Mouse (Mus musculus) erythroblast, adult 5-6 weeks (primary cell): ENCODE measurements around the gene Alox12b. TPM values are rescaled to one million over a fixed set of nuclear protein-coding genes. Genes with fewer than 3 reads are reported as not detected.

ENCODE experiments used
- total RNA-seq, 2 experiments: library from RNA; stranded (forward) in 1 of 2; stranded (reverse) in 1 of 2; fragments of 150-400 nt in 1 of 2; fragments of 200-764, 138-1000 nt in 1 of 2; gene quantifications; 2 replicates each; pipeline versions ENCODE4 v1.2.3 to v1.2.4; 2015 to 2017; ENCODE audit warnings: low replicate concordance in 2 of 2

Gene Alox12b
- total RNA-seq, 2 experiments from 2014 or later = not detected

Other genes starting within 250 kb of the Alox12b start
- not detected in 2 replicates for gene Odf4, start 229.9 kb upstream of the Alox12b start, total RNA-seq (2015; ENCODE audit: low replicate concordance)
- not detected in 2 replicates for gene Odf4, start 229.9 kb upstream of the Alox12b start, total RNA-seq (2017; ENCODE audit: low replicate concordance)
- not detected in 2 replicates for gene Arhgef15, start 199.5 kb upstream of the Alox12b start, total RNA-seq (2015; ENCODE audit: low replicate concordance)
- not detected in 2 replicates for gene Arhgef15, start 199.5 kb upstream of the Alox12b start, total RNA-seq (2017; ENCODE audit: low replicate concordance)
- 0.84 and 8.3 TPM in 2 replicates for gene Slc25a35, start 188.9 kb upstream of the Alox12b start, total RNA-seq (2015; ENCODE audit: low replicate concordance)
- 0.94 TPM in 1 of 2 replicates, not detected in the other for gene Slc25a35, start 188.9 kb upstream of the Alox12b start, total RNA-seq (2017; ENCODE audit: low replicate concordance)
- gene Rangrf, start 181.8 kb upstream of the Alox12b start, total RNA-seq (2015; ENCODE audit: low replicate concordance) = 11.5 and 18.8 TPM in 2 replicates
- 5.0 and 16.0 TPM in 2 replicates for gene Rangrf, start 181.8 kb upstream of the Alox12b start, total RNA-seq (2017; ENCODE audit: low replicate concordance)
- 19.6 and 51.7 TPM in 2 replicates for gene Pfas, start 148.5 kb upstream of the Alox12b start, total RNA-seq (2015; ENCODE audit: low replicate concordance)
- 18.3 and 36.7 TPM in 2 replicates for gene Pfas, start 148.5 kb upstream of the Alox12b start, total RNA-seq (2017; ENCODE audit: low replicate concordance)
- gene Ctc1, start 141.1 kb upstream of the Alox12b start, total RNA-seq (2015; ENCODE audit: low replicate concordance) = 14.4 and 26.5 TPM in 2 replicates
- 6.4 and 8.9 TPM in 2 replicates for gene Ctc1, start 141.1 kb upstream of the Alox12b start, total RNA-seq (2017; ENCODE audit: low replicate concordance)
- gene Aurkb, start 111.3 kb upstream of the Alox12b start, total RNA-seq (2015; ENCODE audit: low replicate concordance) = 32.9 and 35.3 TPM in 2 replicates
- gene Aurkb, start 111.3 kb upstream of the Alox12b start, total RNA-seq (2017; ENCODE audit: low replicate concordance) = 74.0 and 102 TPM in 2 replicates
- 2.5 and 3.1 TPM in 2 replicates for gene Borcs6, start 97.3 kb upstream of the Alox12b start, total RNA-seq (2015; ENCODE audit: low replicate concordance)
- 1.0 and 4.7 TPM in 2 replicates for gene Borcs6, start 97.3 kb upstream of the Alox12b start, total RNA-seq (2017; ENCODE audit: low replicate concordance)
- gene Tmem107, start 86.2 kb upstream of the Alox12b start, total RNA-seq (2015; ENCODE audit: low replicate concordance) = 2.3 and 6.1 TPM in 2 replicates
- gene Tmem107, start 86.2 kb upstream of the Alox12b start, total RNA-seq (2017; ENCODE audit: low replicate concordance) = 2.9 and 3.9 TPM in 2 replicates
- 50.3 and 58.7 TPM in 2 replicates for gene Vamp2, start 68.5 kb upstream of the Alox12b start, total RNA-seq (2015; ENCODE audit: low replicate concordance)
- 12.4 and 17.8 TPM in 2 replicates for gene Vamp2, start 68.5 kb upstream of the Alox12b start, total RNA-seq (2017; ENCODE audit: low replicate concordance)
- 2.3 and 3.1 TPM in 2 replicates for gene Per1, start 61.8 kb upstream of the Alox12b start, total RNA-seq (2015; ENCODE audit: low replicate concordance)
- gene Per1, start 61.8 kb upstream of the Alox12b start, total RNA-seq (2017; ENCODE audit: low replicate concordance) = 1.7 and 1.9 TPM in 2 replicates
- not detected in 2 replicates for gene Hes7, start 36.6 kb upstream of the Alox12b start, total RNA-seq (2015; ENCODE audit: low replicate concordance)
- not detected in 2 replicates for gene Hes7, start 36.6 kb upstream of the Alox12b start, total RNA-seq (2017; ENCODE audit: low replicate concordance)
- not detected in 2 replicates for gene 9130213A22Rik, start 34.4 kb upstream of the Alox12b start, total RNA-seq (2015; ENCODE audit: low replicate concordance)
- gene 9130213A22Rik, start 34.4 kb upstream of the Alox12b start, total RNA-seq (2017; ENCODE audit: low replicate concordance) = not detected in 2 replicates
- not detected in 2 replicates for gene Aloxe3, start 31.1 kb upstream of the Alox12b start, total RNA-seq (2015; ENCODE audit: low replicate concordance)
- gene Aloxe3, start 31.1 kb upstream of the Alox12b start, total RNA-seq (2017; ENCODE audit: low replicate concordance) = 0.51 TPM in 1 of 2 replicates, not detected in the other
- not detected in 2 replicates for gene Alox8, start 40.9 kb downstream of the Alox12b start, total RNA-seq (2015; ENCODE audit: low replicate concordance)
- 0.34 TPM in 1 of 2 replicates, not detected in the other for gene Alox8, start 40.9 kb downstream of the Alox12b start, total RNA-seq (2017; ENCODE audit: low replicate concordance)
- not detected in 2 replicates for gene Gucy2e, start 80.0 kb downstream of the Alox12b start, total RNA-seq (2015; ENCODE audit: low replicate concordance)
- under 0.01 TPM in 1 of 2 replicates, not detected in the other for gene Gucy2e, start 80.0 kb downstream of the Alox12b start, total RNA-seq (2017; ENCODE audit: low replicate concordance)
- gene Cntrob, start 166.8 kb downstream of the Alox12b start, total RNA-seq (2015; ENCODE audit: low replicate concordance) = 2.9 and 7.3 TPM in 2 replicates
- gene Cntrob, start 166.8 kb downstream of the Alox12b start, total RNA-seq (2017; ENCODE audit: low replicate concordance) = 16.9 and 24.4 TPM in 2 replicates
- gene Trappc1, start 167.0 kb downstream of the Alox12b start, total RNA-seq (2015; ENCODE audit: low replicate concordance) = 33.2 and 43.7 TPM in 2 replicates
- gene Trappc1, start 167.0 kb downstream of the Alox12b start, total RNA-seq (2017; ENCODE audit: low replicate concordance) = 12.7 and 24.8 TPM in 2 replicates
- not detected in 2 replicates for gene Kcnab3, start 169.3 kb downstream of the Alox12b start, total RNA-seq (2015; ENCODE audit: low replicate concordance)
- not detected in 2 replicates for gene Kcnab3, start 169.3 kb downstream of the Alox12b start, total RNA-seq (2017; ENCODE audit: low replicate concordance)
- gene Rnf227, start 183.5 kb downstream of the Alox12b start, total RNA-seq (2015; ENCODE audit: low replicate concordance) = 1.7 and 15.2 TPM in 2 replicates
- 0.70 and 3.2 TPM in 2 replicates for gene Rnf227, start 183.5 kb downstream of the Alox12b start, total RNA-seq (2017; ENCODE audit: low replicate concordance)
- 7.9 and 9.8 TPM in 2 replicates for gene Chd3, start 212.4 kb downstream of the Alox12b start, total RNA-seq (2015; ENCODE audit: low replicate concordance)
- gene Chd3, start 212.4 kb downstream of the Alox12b start, total RNA-seq (2017; ENCODE audit: low replicate concordance) = 16.8 and 18.5 TPM in 2 replicates
- gene Naa38, start 238.5 kb downstream of the Alox12b start, total RNA-seq (2015; ENCODE audit: low replicate concordance) = 25.6 and 30.3 TPM in 2 replicates
- 18.5 and 25.2 TPM in 2 replicates for gene Naa38, start 238.5 kb downstream of the Alox12b start, total RNA-seq (2017; ENCODE audit: low replicate concordance)
- 12.5 and 16.1 TPM in 2 replicates for gene Cyb5d1, start 238.6 kb downstream of the Alox12b start, total RNA-seq (2015; ENCODE audit: low replicate concordance)
- gene Cyb5d1, start 238.6 kb downstream of the Alox12b start, total RNA-seq (2017; ENCODE audit: low replicate concordance) = 23.5 and 31.4 TPM in 2 replicates
- not detected in 2 replicates for gene Tmem88, start 241.2 kb downstream of the Alox12b start, total RNA-seq (2015; ENCODE audit: low replicate concordance)
- gene Tmem88, start 241.2 kb downstream of the Alox12b start, total RNA-seq (2017; ENCODE audit: low replicate concordance) = not detected in 2 replicates